Mouse (Mus musculus) T-helper 1 cell (primary cell): Measurements from ENCODE around the gene Zcchc10.

Source experiments
- in situ Hi-C: fragments of 300-600 bp; cut with MboI, MseI; formaldehyde crosslinking; loops from one replicate; pipeline ENCODE4 v1.15.1; 2025; ENCODE audit warnings: high pct_unique_total_duplicates

Gene Zcchc10

GRCm38 (mm10) chr11:53378918-53379317, 54.4 kb downstream of the Zcchc10 start:
- in situ Hi-C loops = no loop called here
